Mouse (Mus musculus) kidney, postnatal 0 days (tissue): Measurements from ENCODE around the gene Prdm1. TPM values are rescaled to one million over a fixed set of nuclear protein-coding genes. Genes with fewer than 3 reads are reported as not detected.

ENCODE experiments used
- ATAC-seq: fragments of 200-750 bp; cut with Nextera tagmentation; replicated peaks from 2 replicates; pipeline ENCODE4 v1.8.0; 2017; ENCODE audit warnings: low read depth, moderate number of reproducible peaks, moderate TSS enrichment, moderate library complexity; ENCODE audit not compliant: low FRiP score
- DNase-seq: peaks from one replicate; pipeline ENCODE4 v3.0.0-alpha.2; 2016; ENCODE audit warnings: low spot score
- H3K27ac ChIP-seq: fragments of 300-500 bp; sonication (generic); 2 replicates; pipeline ENCODE4 v1.5.1; 2014; ENCODE audit warnings: mild to moderate bottlenecking
- H3K27me3 ChIP-seq: fragments of 300-500 bp; sonication (generic); 2 replicates; pipeline ENCODE4 v1.6.1; 2014; ENCODE audit warnings: low read length, mixed read lengths; ENCODE audit not compliant: insufficient read depth
- H3K36me3 ChIP-seq: fragments of 300-500 bp; sonication (generic); 2 replicates; pipeline ENCODE4 v1.6.1; 2014; ENCODE audit warnings: low read length, mixed read lengths; ENCODE audit not compliant: insufficient read depth
- H3K4me1 ChIP-seq: fragments of 300-500 bp; sonication (generic); replicated peaks from 2 replicates; pipeline ENCODE4 v1.6.1; 2014; ENCODE audit warnings: antibody characterized with exemption, low read length, mixed read lengths; ENCODE audit not compliant: insufficient read depth
- H3K4me2 ChIP-seq: fragments of 300-500 bp; sonication (generic); 2 replicates; pipeline ENCODE4 v1.6.1; 2014; ENCODE audit warnings: mild to moderate bottlenecking, low read length, moderate library complexity, mixed read lengths
- H3K4me3 ChIP-seq: fragments of 300-500 bp; sonication (generic); replicated peaks from 2 replicates; pipeline ENCODE4 v1.5.1; 2014; ENCODE audit warnings: low read depth, low read length
- H3K9ac ChIP-seq: fragments of 300-500 bp; sonication (generic); 2 replicates; pipeline ENCODE4 v1.6.1; 2014; ENCODE audit warnings: low read depth, low read length
- H3K9me3 ChIP-seq: fragments of 300-500 bp; sonication (generic); replicated peaks from 2 replicates; pipeline ENCODE4 v1.6.1; 2016; ENCODE audit warnings: low read length, inconsistent platforms, mixed read lengths
- CTCF ChIP-seq: IDR thresholded peaks from 2 replicates; pipeline ENCODE4 v1.5.1; 2016; ENCODE audit warnings: antibody characterized with exemption, low read depth, mild to moderate bottlenecking, moderate library complexity
- WGBS: fragments of 180-500 bp; shearing (Covaris S2); extraction: QIAGEN DNeasy Blood & Tissue Kit; methylation state at CpG from one replicate; pipeline ENCODE4 v1.1.7; 2014; 5-methylcytosine and 5-hydroxymethylcytosine counted together
- polyA plus RNA-seq: library from polyadenylated mRNA; unstranded; fragments of >200 nt; fragmentation: Nextera tagmentation; extraction: Ambion mirVana; gene quantifications from 2 replicates; pipeline ENCODE4 v1.2.1, GENCODE M21; 2015

The Prdm1 gene
- polyA plus RNA-seq, 1 experiment from 2014 or later = 1.3 TPM

DNA sequence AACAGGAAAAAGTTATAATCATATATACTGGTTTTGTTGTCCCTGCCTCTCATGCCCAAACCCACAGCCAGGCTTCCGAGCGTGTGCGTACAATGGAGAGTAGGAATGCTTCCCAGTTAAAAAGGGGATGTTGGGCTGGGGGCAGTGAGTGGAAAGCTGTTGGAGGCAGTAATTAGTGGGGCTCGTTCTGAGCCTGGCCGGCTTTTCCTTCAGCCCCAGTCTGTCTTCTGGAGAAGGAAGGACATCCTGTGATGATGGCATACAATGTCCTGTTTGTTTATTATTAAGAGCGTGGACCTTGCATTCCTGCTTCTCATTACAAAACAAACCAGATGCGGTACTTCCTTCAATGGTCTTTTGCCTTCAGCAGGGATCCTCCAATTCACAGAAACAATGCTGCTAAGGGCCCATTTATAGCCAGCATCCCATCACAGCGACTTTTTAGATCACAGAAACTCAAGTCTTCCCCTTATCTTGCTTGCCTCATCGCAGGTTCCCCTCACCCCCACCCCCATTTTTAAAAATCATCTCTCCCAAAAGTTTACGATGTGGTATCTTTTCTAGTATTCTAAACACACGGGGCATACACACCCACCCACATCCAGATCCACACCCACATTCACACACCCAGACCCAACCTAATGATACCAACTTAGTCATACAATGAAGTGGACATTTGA lies 68.8 kb downstream of the Prdm1 start:
- H3K36me3 ChIP-seq = no peaks in the 10 kb centered on the region
- DNase-seq (no peak), ATAC-seq (no peak)
- peak overlapping the region; percentile 89 for H3K4me2 ChIP-seq
- no peaks in the 10 kb centered on the region for H3K9me3 ChIP-seq
- no peak overlapping the region for H3K27ac ChIP-seq
- H3K9ac ChIP-seq = no peak overlapping the region
- 11% methylated on average over 11 of the region's 11 CpGs for WGBS
- TF ChIP-seq CTCF = no peak
- H3K27me3 ChIP-seq = 0 out of 2 replicates have a peak, but pooled peaks cover 6% of the 10 kb centered on the region
- 0 out of 2 replicates have a peak, but pooled peaks cover 9% of the 10 kb centered on the region for H3K4me1 ChIP-seq
- H3K4me3 ChIP-seq = peak overlapping the region; percentile 57

DNA sequence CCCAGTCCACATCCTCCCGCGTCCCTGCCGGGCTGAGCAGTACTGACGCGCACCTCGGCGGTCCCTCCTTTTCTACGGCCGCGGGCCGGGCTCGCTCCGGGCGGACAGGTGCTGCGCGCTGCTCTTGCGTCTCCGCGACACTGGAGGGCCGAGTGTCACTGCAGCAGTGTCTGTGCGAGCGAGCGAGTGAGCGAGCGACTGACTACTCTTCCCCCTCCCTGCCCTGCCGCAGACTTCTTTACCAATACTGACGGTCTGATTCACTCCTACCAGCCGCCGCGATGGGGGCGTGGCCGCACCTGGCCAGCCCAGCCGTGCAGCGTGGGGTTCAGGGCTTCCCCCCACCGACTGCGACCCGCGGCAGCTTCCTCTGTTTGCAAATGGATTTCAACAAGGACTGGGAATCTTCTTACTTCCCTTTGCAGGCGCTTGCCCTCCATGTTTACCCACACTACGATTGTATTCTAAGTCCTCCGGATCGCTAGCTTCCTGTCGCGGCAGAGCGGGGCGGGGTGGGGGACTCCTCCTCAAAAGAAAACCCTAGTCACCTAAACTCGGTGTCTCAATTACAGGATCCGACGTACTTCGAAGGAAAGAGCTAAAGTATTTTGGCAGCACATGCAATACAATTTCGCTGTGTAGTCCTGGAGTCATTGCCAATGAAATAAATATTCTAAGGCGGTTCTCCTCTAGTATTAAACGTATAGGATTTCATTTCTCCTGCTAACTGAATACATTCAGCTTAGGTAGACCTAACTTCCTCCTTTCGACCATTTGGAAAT lies 69.6 kb downstream of the Prdm1 start:
- Histone ChIP-seq H3K4me2 (peak overlapping the region; percentile 89), H3K4me3 (peak overlapping the region; percentile 57), H3K4me1 (0 out of 2 replicates have a peak, but pooled peaks cover 9% of the 10 kb centered on the region), H3K27ac (no peak overlapping the region), H3K9ac (peak overlapping the region; percentile 41; the same call in 1 of the 2 replicates), H3K36me3 (no peaks in the 10 kb centered on the region), H3K9me3 (no peaks in the 10 kb centered on the region), H3K27me3 (no peaks in the 10 kb centered on the region)
- ATAC-seq = peak; percentile 89
- TF ChIP-seq CTCF = peak; percentile 47
- under 1% methylated on average over 54 of the region's 54 CpGs for WGBS
- peak; percentile 68 for DNase-seq

DNA sequence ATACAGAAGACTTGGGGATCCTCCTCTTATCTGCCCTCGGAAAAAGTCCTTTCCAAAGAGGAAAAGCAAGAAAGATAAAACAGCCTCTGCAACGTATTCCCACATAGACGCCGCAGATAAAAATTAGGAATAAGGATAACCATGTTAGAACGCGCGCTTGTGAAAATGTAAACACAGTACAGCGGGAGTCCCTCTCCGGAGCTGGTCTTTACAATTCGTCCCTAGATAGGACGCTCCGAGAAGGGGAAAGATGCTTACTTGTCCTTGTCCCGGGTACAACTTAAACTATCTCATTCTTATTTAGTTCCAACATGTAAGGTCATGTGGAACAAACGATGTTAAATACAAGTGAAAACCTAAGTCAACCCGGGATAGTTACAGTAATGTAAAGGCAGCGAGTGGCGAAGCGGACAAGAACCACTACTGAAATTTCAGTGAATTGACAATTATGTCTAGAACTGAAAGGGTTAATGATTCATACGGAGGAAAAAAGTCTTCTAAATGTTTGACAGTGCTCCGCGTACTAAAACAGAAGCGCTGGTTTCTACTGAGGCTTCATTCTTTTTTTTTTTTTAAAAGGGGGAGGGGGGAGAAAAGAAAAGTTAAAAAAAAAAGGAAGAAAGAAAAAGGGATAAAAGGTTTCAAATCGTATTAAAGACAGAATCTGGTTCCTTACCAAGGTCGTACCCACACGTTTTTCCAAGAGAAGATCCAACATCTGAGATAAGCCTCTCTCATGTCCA lies 70.3 kb downstream of the Prdm1 start:
- no peaks in the 10 kb centered on the region for H3K9me3 ChIP-seq
- no peak overlapping the region for H3K27ac ChIP-seq
- H3K9ac ChIP-seq = no peak overlapping the region
- peak overlapping the region; percentile 89 for H3K4me2 ChIP-seq
- H3K36me3 ChIP-seq = no peaks in the 10 kb centered on the region
- no peak for TF ChIP-seq CTCF
- WGBS = under 1% methylated on average over 25 of the region's 25 CpGs
- peak; percentile 28 for DNase-seq
- H3K4me1 ChIP-seq = 0 out of 2 replicates have a peak, but pooled peaks cover 9% of the 10 kb centered on the region
- peak overlapping the region; percentile 57 for H3K4me3 ChIP-seq
- ATAC-seq = no peak
- H3K27me3 ChIP-seq = no peaks in the 10 kb centered on the region

DNA sequence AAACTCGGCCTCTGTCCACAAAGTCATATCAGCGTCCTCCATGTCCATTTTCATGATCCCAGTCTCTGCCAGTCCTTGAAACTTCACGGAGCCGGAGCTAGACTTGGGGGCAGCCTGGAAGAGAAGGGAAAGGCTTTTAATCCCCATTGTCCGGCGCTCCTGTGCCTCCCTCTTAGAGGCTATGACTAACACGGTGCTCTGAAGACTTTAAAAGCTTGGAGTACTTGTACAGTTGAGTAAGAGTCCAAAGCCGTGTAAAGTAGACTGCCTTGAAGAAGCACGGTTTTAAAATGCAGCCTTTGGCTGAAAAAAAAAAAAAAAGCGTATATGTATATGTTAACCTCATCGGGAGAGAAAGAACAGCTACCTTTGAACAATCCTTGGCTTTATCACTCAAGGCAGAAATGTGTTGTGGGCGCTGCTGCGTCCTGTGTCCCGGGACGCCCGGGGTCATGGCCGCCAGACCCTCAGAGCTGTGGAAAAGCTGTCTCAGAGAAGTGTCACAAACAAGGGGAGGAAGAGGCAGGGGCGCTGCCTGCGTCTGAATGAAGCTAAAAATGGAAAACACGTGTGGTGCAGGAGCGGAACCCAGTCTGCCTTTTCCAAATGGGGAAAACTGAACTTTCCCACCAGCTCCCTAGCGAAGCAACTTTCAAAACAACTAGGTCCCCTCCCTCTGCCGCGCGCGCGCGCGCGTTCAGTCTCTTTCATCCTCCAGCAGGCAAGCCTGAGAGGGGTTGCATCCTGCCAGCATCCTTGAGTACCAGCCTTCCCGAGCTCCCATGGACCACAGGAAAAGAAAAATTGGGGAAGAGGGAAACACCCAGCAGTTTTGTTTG lies 71.3 kb downstream of the Prdm1 start:
- ATAC-seq (no peak), DNase-seq (peak; percentile 27)
- Histone ChIP-seq H3K4me2 (peak overlapping the region; percentile 89), H3K27ac (no peak overlapping the region), H3K27me3 (no peaks in the 10 kb centered on the region), H3K4me3 (peak overlapping the region; percentile 57), H3K9ac (peak overlapping the region; percentile 23; the same call in 1 of the 2 replicates), H3K36me3 (no peaks in the 10 kb centered on the region), H3K9me3 (no peaks in the 10 kb centered on the region), H3K4me1 (0 out of 2 replicates have a peak, but pooled peaks cover 9% of the 10 kb centered on the region)
- 2% methylated on average over 31 of the region's 31 CpGs for WGBS
- TF ChIP-seq CTCF = no peak

DNA sequence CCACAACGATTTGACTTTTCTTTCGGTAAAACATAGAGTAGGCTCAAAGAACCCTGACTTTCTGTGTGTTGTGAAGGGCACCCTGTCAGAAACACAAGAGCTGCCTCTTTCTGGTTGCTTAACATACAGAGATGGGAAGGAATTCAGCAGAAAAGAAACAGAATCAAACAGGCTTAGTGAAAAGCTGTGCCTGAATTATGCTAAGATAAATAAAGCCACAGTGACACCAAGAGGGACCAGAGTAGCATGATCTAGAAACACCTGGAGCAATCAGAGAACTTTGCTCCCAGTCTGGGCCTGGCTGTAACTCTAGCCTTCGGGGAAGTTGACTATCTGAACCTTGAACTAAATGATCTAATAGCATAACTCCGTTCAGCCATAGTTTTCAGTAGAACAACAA lies 73.5 kb downstream of the Prdm1 start:
- Histone ChIP-seq H3K9me3 (no peaks in the 10 kb centered on the region), H3K4me3 (no peak overlapping the region), H3K27ac (no peak overlapping the region), H3K36me3 (no peaks in the 10 kb centered on the region), H3K27me3 (no peaks in the 10 kb centered on the region), H3K4me2 (0 out of 2 replicates have a peak overlapping the region, but pooled peaks have one; percentile 1), H3K9ac (no peak overlapping the region), H3K4me1 (0 out of 2 replicates have a peak, but pooled peaks cover 9% of the 10 kb centered on the region)
- DNase-seq = peak; percentile 37
- TF ChIP-seq CTCF = peak; percentile 52
- 64% methylated on average over 4 of the region's 4 CpGs for WGBS
- no peak for ATAC-seq
